Mouse (Mus musculus) limb, embryonic 11.5 days (tissue): ENCODE measurements around the gene Sdcbp2. TPM values are rescaled to one million over a fixed set of nuclear protein-coding genes. Genes with fewer than 3 reads are reported as not detected.

Experiments
- ATAC-seq: fragments of 200-750 bp; cut with Nextera tagmentation; 2 replicates; pipeline ENCODE4 v1.8.0; 2017; ENCODE audit warnings: low read depth; ENCODE audit not compliant: insufficient number of reproducible peaks, low FRiP score, low TSS enrichment
- DNase-seq: peaks from one replicate; pipeline ENCODE4 v3.0.0-alpha.2; 2015; ENCODE audit warnings: low spot score
- H3K27ac ChIP-seq: fragments of 300-500 bp; sonication (generic); replicated peaks from 2 replicates; pipeline ENCODE4 v1.5.1; 2014; ENCODE audit warnings: low read depth, mild to moderate bottlenecking, low read length
- H3K27me3 ChIP-seq: fragments of 300-500 bp; sonication (generic); 2 replicates; pipeline ENCODE4 v1.6.1; 2014; ENCODE audit warnings: mild to moderate bottlenecking, low read length, mixed read lengths; ENCODE audit not compliant: control insufficient read depth, insufficient read depth
- H3K36me3 ChIP-seq: fragments of 300-500 bp; sonication (generic); 2 replicates; pipeline ENCODE4 v1.6.1; 2014; ENCODE audit warnings: mild to moderate bottlenecking, low read length, moderate library complexity, mixed read lengths; ENCODE audit not compliant: control insufficient read depth, insufficient read depth
- H3K4me1 ChIP-seq: fragments of 300-500 bp; sonication (generic); 2 replicates; pipeline ENCODE4 v1.6.1; 2014; ENCODE audit warnings: low read length, mixed read lengths; ENCODE audit not compliant: control insufficient read depth, insufficient read depth
- H3K4me2 ChIP-seq: fragments of 300-500 bp; sonication (generic); 2 replicates; pipeline ENCODE4 v1.6.1; 2014; ENCODE audit warnings: low read depth, mild to moderate bottlenecking, moderate library complexity; ENCODE audit not compliant: severe bottlenecking
- H3K4me3 ChIP-seq: fragments of 300-500 bp; sonication (generic); 2 replicates; pipeline ENCODE4 v1.5.1; 2014; ENCODE audit warnings: low read depth, low read length
- H3K9ac ChIP-seq: fragments of 300-500 bp; sonication (generic); 2 replicates; pipeline ENCODE4 v1.6.1; 2014; ENCODE audit warnings: mild to moderate bottlenecking, low read length
- H3K9me3 ChIP-seq: fragments of 300-500 bp; sonication (generic); 2 replicates; pipeline ENCODE4 v1.6.1; 2016; ENCODE audit warnings: low read length; ENCODE audit not compliant: control insufficient read depth
- WGBS: fragments of 180-500 bp; shearing (Covaris S2); extraction: QIAGEN DNeasy Blood & Tissue Kit; methylation state at CpG from one replicate; pipeline ENCODE4 v1.1.7; 2014; 5-methylcytosine and 5-hydroxymethylcytosine counted together
- polyA plus RNA-seq: library from polyadenylated mRNA; unstranded; fragments of >200 nt; fragmentation: Nextera tagmentation; extraction: Ambion mirVana; gene quantifications from 2 replicates; pipeline ENCODE4 v1.2.1, GENCODE M21; 2014

The Sdcbp2 gene
- polyA plus RNA-seq, 1 experiment from 2014 or later = 0.48 TPM

- ATAC-seq = no peak
Observed at GRCm38 (mm10) chr2:151629310-151629709, 56.9 kb downstream of the Sdcbp2 start.

GRCm38 (mm10) chr2:151631406-151632158 is 59.2 kb downstream of the Sdcbp2 start:
- Histone ChIP-seq H3K9me3 (no peaks in the 10 kb centered on the region), H3K4me3 (peak overlapping the region; percentile 60), H3K4me2 (peak overlapping the region; percentile 98), H3K4me1 (no peaks in the 10 kb centered on the region), H3K27me3 (peaks cover 32% of the 10 kb centered on the region), H3K9ac (peak overlapping the region; percentile 58), H3K36me3 (no peaks in the 10 kb centered on the region), H3K27ac (no peak overlapping the region)
- no peak for DNase-seq
- no peak for ATAC-seq
- WGBS = 3% methylated on average over 22 of the region's 22 CpGs

More at GRCm38 (mm10) chr2:151629310-151629709, 56.9 kb downstream of the Sdcbp2 start:
- H3K27ac ChIP-seq = no peak overlapping the region
- no peak overlapping the region for H3K4me2 ChIP-seq
- no peaks in the 10 kb centered on the region for H3K4me1 ChIP-seq
- H3K36me3 ChIP-seq = no peaks in the 10 kb centered on the region
- DNase-seq = no peak
- no peak overlapping the region for H3K9ac ChIP-seq
- peaks cover 32% of the 10 kb centered on the region for H3K27me3 ChIP-seq
- no peaks in the 10 kb centered on the region for H3K9me3 ChIP-seq
- no peak overlapping the region for H3K4me3 ChIP-seq
- 57% methylated on average over 7 of the region's 7 CpGs for WGBS

- no peaks in the 10 kb centered on the region for H3K4me1 ChIP-seq
- H3K4me2 ChIP-seq = peak within 1 kb of the TSS; percentile 98
- no peaks in the 10 kb centered on the region for H3K9me3 ChIP-seq
- no peak within 1 kb of the TSS for H3K27ac ChIP-seq
- ATAC-seq (peak; percentile 68), DNase-seq (peak; percentile 78)
- peaks cover 32% of the 10 kb centered on the region for H3K27me3 ChIP-seq
- peak within 1 kb of the TSS; percentile 60 for H3K4me3 ChIP-seq
- H3K36me3 ChIP-seq = no peaks in the 10 kb centered on the region
- WGBS = under 1% methylated on average over 40 of the region's 47 CpGs
- H3K9ac ChIP-seq = peak within 1 kb of the TSS; percentile 58
Observed at GRCm38 (mm10) chr2:151632159-151632814, 59.9 kb downstream of the Sdcbp2 start, which contains the start of gene Snph. Gene Snph (minus strand): TSS chr2:151632593.

- Histone ChIP-seq H3K4me3 (no peak overlapping the region), H3K9me3 (no peaks in the 10 kb centered on the region), H3K27me3 (peaks cover 32% of the 10 kb centered on the region), H3K27ac (no peak overlapping the region), H3K4me2 (no peak overlapping the region), H3K36me3 (no peaks in the 10 kb centered on the region), H3K9ac (no peak overlapping the region), H3K4me1 (no peaks in the 10 kb centered on the region)
- 34% methylated on average over 5 of the region's 5 CpGs for WGBS
- ATAC-seq = no peak
- DNase-seq = no peak
Observed at GRCm38 (mm10) chr2:151632982-151633381, 60.6 kb downstream of the Sdcbp2 start.

GRCm38 (mm10) chr2:151634903-151635302 is 62.5 kb downstream of the Sdcbp2 start:
- no peak overlapping the region for H3K27ac ChIP-seq
- H3K4me2 ChIP-seq = no peak overlapping the region
- H3K36me3 ChIP-seq = no peaks in the 10 kb centered on the region
- H3K4me1 ChIP-seq = no peaks in the 10 kb centered on the region
- 32% methylated on average over 2 of the region's 2 CpGs for WGBS
- H3K9ac ChIP-seq = no peak overlapping the region
- no peak for DNase-seq
- H3K9me3 ChIP-seq = no peaks in the 10 kb centered on the region
- H3K4me3 ChIP-seq = no peak overlapping the region
- peaks cover 32% of the 10 kb centered on the region for H3K27me3 ChIP-seq
- no peak for ATAC-seq

- Histone ChIP-seq H3K36me3 (no peaks in the 10 kb centered on the region), H3K9me3 (no peaks in the 10 kb centered on the region), H3K4me1 (no peaks in the 10 kb centered on the region), H3K9ac (no peak overlapping the region), H3K27me3 (peaks cover 30% of the 10 kb centered on the region), H3K4me2 (no peak overlapping the region), H3K4me3 (no peak overlapping the region), H3K27ac (no peak overlapping the region)
- DNase-seq (no peak), ATAC-seq (no peak)
- WGBS = 74% methylated on average over 9 of the region's 9 CpGs
Observed at GRCm38 (mm10) chr2:151635362-151636014, 63.1 kb downstream of the Sdcbp2 start.

- H3K27ac ChIP-seq = no peak overlapping the region
- H3K4me1 ChIP-seq = no peaks in the 10 kb centered on the region
- H3K4me2 ChIP-seq = no peak overlapping the region
- peaks cover 25% of the 10 kb centered on the region for H3K27me3 ChIP-seq
- H3K36me3 ChIP-seq = no peaks in the 10 kb centered on the region
- no peak overlapping the region for H3K9ac ChIP-seq
- H3K9me3 ChIP-seq = no peaks in the 10 kb centered on the region
- DNase-seq = no peak
- H3K4me3 ChIP-seq = no peak overlapping the region
- no peak for ATAC-seq
- WGBS = 82% methylated on average over 2 of the region's 2 CpGs
Observed at GRCm38 (mm10) chr2:151636015-151636402, 63.6 kb downstream of the Sdcbp2 start.
